Mouse (Mus musculus) CH12.LX (cell line): ENCODE data around the gene Tsc1.

Experiments
- CTCF ChIP-seq, 2 experiments: IDR thresholded peaks in 1 of 2; conservative IDR thresholded peaks in 1 of 2; 2 replicates each; pipeline ENCODE4 v1.5.1; 2011 to 2012; ENCODE audit warnings: low read depth in 2 of 2, low read length in 2 of 2, improper control_type of control experiment in 1 of 2, inconsistent platforms in 1 of 2, mild to moderate bottlenecking in 1 of 2, moderate library complexity in 1 of 2
- E2F4 ChIP-seq: IDR thresholded peaks from 2 replicates; pipeline ENCODE4 v1.6.1; 2011; ENCODE audit warnings: low read depth, low read length, improper control_type of control experiment; ENCODE audit not compliant: insufficient replicate concordance
- ELF1 ChIP-seq: IDR thresholded peaks from 2 replicates; pipeline ENCODE4 v1.6.1; 2014; ENCODE audit warnings: low read depth, mild to moderate bottlenecking, inconsistent platforms, low read length, improper control_type of control experiment
- EP300 ChIP-seq: IDR thresholded peaks from 2 replicates; pipeline ENCODE4 v1.6.1; 2011; ENCODE audit warnings: low read length, improper control_type of control experiment
- JUND ChIP-seq: conservative IDR thresholded peaks from 2 replicates; pipeline ENCODE4 v1.6.1; 2011; ENCODE audit warnings: low read depth, low read length, improper control_type of control experiment
- MAZ ChIP-seq: IDR thresholded peaks from 2 replicates; pipeline ENCODE4 v1.6.1; 2012; ENCODE audit warnings: low read depth, mild to moderate bottlenecking, inconsistent platforms, low read length, improper control_type of control experiment, moderate library complexity
- MEF2A ChIP-seq: IDR thresholded peaks from 2 replicates; pipeline ENCODE4 v1.6.1; 2014; ENCODE audit warnings: low read depth, mild to moderate bottlenecking, inconsistent platforms, low read length, improper control_type of control experiment, borderline replicate concordance
- POLR2A ChIP-seq: IDR thresholded peaks from 2 replicates; pipeline ENCODE4 v1.6.1; 2011; ENCODE audit warnings: low read depth, mild to moderate bottlenecking, improper control_type of control experiment, low read length
- RAD21 ChIP-seq: IDR thresholded peaks from 2 replicates; pipeline ENCODE4 v1.6.1; 2011; ENCODE audit warnings: low read depth, mild to moderate bottlenecking, low read length, improper control_type of control experiment, moderate library complexity
- UBTF ChIP-seq: IDR thresholded peaks from 2 replicates; pipeline ENCODE4 v1.6.1; 2012; ENCODE audit warnings: low read depth, mild to moderate bottlenecking, inconsistent platforms, low read length, improper control_type of control experiment, moderate library complexity

DNA sequence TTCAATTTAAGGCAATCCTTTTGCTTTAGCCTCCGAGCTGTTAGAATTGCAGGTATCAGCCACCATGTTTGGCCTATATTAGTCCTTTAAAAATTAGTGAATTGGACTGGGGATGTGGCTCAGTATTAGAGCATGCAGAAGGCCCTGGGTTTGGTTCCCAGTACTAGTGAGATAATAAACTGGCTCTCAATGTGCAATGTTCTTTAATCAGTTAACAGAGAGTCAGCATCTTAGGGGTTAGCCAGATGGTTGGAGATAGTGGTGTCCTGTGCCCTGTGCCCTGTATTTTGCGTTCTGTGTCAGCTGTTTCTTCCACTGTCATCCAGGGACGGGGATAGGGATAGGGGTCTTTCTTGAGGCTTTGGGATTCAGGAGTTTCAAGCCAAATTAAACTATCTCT, 21.9 kb downstream of the Tsc1 start:
- TF ChIP-seq MEF2A, result no peak
- TF ChIP-seq CTCF (conservative IDR thresholded peaks at IDR 0.05 in 1 of 2, IDR thresholded peaks at IDR 0.05 in 1 of 2; ENCODE audit: low read depth in 2 of 2, low read length in 2 of 2), result no peak
- TF ChIP-seq ELF1, result no peak
- TF ChIP-seq UBTF, result no peak
- TF ChIP-seq E2F4, result no peak
- no peak for TF ChIP-seq RAD21
- TF ChIP-seq EP300, result no peak
- no peak for TF ChIP-seq MAZ
- no peak for TF ChIP-seq POLR2A
- no peak for TF ChIP-seq JUND
